Mouse (Mus musculus) embryonic facial prominence, embryonic 14.5 days (tissue): ENCODE results near the gene Nav2. TPM values are rescaled to one million over a fixed set of nuclear protein-coding genes. Genes with fewer than 3 reads are reported as not detected.

ENCODE experiments used
- ATAC-seq: fragments of 200-750 bp; cut with Nextera tagmentation; 2 replicates; pipeline ENCODE4 v1.8.0; 2017; ENCODE audit warnings: low read depth, moderate number of reproducible peaks, moderate TSS enrichment
- DNase-seq: peaks from one replicate; pipeline ENCODE4 v3.0.0-alpha.2; 2015; ENCODE audit warnings: low spot score
- H3K27ac ChIP-seq: fragments of 300-500 bp; sonication (generic); replicated peaks from 2 replicates; pipeline ENCODE4 v1.5.1; 2014; ENCODE audit warnings: low read depth, mild to moderate bottlenecking, low read length, moderate library complexity
- H3K27me3 ChIP-seq: fragments of 300-500 bp; sonication (generic); replicated peaks from 2 replicates; pipeline ENCODE4 v1.6.1; 2014; ENCODE audit warnings: low read length; ENCODE audit not compliant: control insufficient read depth, insufficient read depth
- H3K36me3 ChIP-seq: fragments of 300-500 bp; sonication (generic); 2 replicates; pipeline ENCODE4 v1.6.1; 2014; ENCODE audit warnings: low read length, mixed read lengths; ENCODE audit not compliant: control insufficient read depth, insufficient read depth
- H3K4me1 ChIP-seq: fragments of 300-500 bp; sonication (generic); 2 replicates; pipeline ENCODE4 v1.6.1; 2014; ENCODE audit warnings: antibody characterized with exemption, low read length; ENCODE audit not compliant: control insufficient read depth, insufficient read depth
- H3K4me2 ChIP-seq: fragments of 300-500 bp; sonication (generic); 2 replicates; pipeline ENCODE4 v1.6.1; 2014; ENCODE audit warnings: low read depth, mild to moderate bottlenecking, low read length, moderate library complexity, mixed read lengths
- H3K4me3 ChIP-seq: fragments of 300-500 bp; sonication (generic); 2 replicates; pipeline ENCODE4 v1.5.1; 2014; ENCODE audit warnings: low read depth, mild to moderate bottlenecking, low read length
- H3K9ac ChIP-seq: fragments of 300-500 bp; sonication (generic); 2 replicates; pipeline ENCODE4 v1.6.1; 2014; ENCODE audit warnings: low read depth, mild to moderate bottlenecking, low read length, moderate library complexity, mixed read lengths
- H3K9me3 ChIP-seq: fragments of 300-500 bp; sonication (generic); 2 replicates; pipeline ENCODE4 v1.6.1; 2016; ENCODE audit warnings: low read length; ENCODE audit not compliant: control insufficient read depth
- WGBS: fragments of 180-500 bp; shearing (Covaris S2); extraction: QIAGEN DNeasy Blood & Tissue Kit; methylation state at CpG from one replicate; pipeline ENCODE4 v1.1.7; 2014; 5-methylcytosine and 5-hydroxymethylcytosine counted together
- polyA plus RNA-seq: library from polyadenylated mRNA; unstranded; fragments of >200 nt; fragmentation: Nextera tagmentation; extraction: Ambion mirVana; gene quantifications from 2 replicates; pipeline ENCODE4 v1.2.1, GENCODE M21; 2014

Nav2 gene
- polyA plus RNA-seq, 1 experiment from 2014 or later = 13.5 TPM

DNA sequence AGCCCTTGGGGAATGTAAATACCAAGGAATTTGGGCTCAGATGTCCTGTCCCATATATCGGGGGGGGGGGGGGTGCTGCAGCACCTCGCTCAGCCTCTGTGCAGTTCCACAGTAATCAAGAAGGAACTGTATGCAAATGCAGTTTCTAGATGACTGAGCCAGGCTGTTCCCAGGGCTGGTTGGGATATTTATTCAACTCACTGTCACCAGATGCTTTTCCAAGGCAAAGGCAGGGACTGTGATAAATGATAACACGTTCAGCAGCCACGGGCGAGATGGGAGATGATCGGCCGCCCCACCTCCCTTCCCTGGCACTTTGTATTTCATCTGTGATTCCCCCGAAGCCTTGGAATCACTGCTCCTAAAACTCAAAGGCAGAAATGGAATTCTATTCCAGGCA is 176.3 kb downstream of the Nav2 start:
- Histone ChIP-seq H3K9ac (no peak overlapping the region), H3K36me3 (no peaks in the 10 kb centered on the region), H3K27me3 (0 out of 2 replicates have a peak, but pooled peaks cover 3% of the 10 kb centered on the region), H3K4me1 (no peaks in the 10 kb centered on the region; the same call in 1 of the 2 replicates), H3K4me3 (no peak overlapping the region), H3K4me2 (no peak overlapping the region), H3K27ac (no peak overlapping the region), H3K9me3 (no peaks in the 10 kb centered on the region)
- ATAC-seq (no peak), DNase-seq (no peak)
- WGBS = 49% methylated on average over 8 of the region's 8 CpGs

- no peak overlapping the region for H3K27ac ChIP-seq
- no peak overlapping the region for H3K4me2 ChIP-seq
- H3K36me3 ChIP-seq = no peaks in the 10 kb centered on the region
- H3K9ac ChIP-seq = no peak overlapping the region
- WGBS = 73% methylated on average over 10 of the region's 10 CpGs
- no peak overlapping the region for H3K4me3 ChIP-seq
- H3K27me3 ChIP-seq = 0 out of 2 replicates have a peak, but pooled peaks cover 3% of the 10 kb centered on the region
- no peaks in the 10 kb centered on the region; the same call in 1 of the 2 replicates for H3K4me1 ChIP-seq
- no peaks in the 10 kb centered on the region for H3K9me3 ChIP-seq
- DNase-seq = no peak
- ATAC-seq = no peak
Observed at GRCm38 (mm10) chr7:49085759-49086158, 177.2 kb downstream of the Nav2 start.

DNA sequence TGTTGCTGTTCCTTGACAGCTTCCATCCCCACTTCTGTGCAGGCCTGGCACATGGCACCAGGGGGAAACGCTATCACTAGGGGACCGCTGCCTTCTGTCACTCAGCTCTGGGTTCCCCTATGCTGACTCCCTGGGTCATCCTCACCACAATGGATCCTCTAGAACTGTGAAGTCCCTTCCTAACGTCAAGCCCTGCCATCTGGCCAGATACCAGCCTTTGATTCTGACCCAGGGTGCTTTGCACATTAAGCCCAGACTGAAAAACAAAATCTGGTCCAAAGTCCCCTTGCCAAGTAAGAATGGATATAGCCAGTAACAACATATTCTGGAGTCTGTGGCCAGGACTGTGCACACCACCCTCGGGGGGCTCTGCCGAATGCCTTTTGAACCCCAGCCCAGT is 178.6 kb downstream of the Nav2 start:
- Histone ChIP-seq H3K9ac (no peak overlapping the region), H3K4me1 (no peaks in the 10 kb centered on the region; the same call in 1 of the 2 replicates), H3K27me3 (no peaks in the 10 kb centered on the region), H3K36me3 (no peaks in the 10 kb centered on the region), H3K4me3 (no peak overlapping the region), H3K9me3 (no peaks in the 10 kb centered on the region), H3K27ac (no peak overlapping the region), H3K4me2 (no peak overlapping the region)
- no peak for DNase-seq
- ATAC-seq = no peak
- WGBS = 68% methylated on average over 5 of the region's 5 CpGs

DNA sequence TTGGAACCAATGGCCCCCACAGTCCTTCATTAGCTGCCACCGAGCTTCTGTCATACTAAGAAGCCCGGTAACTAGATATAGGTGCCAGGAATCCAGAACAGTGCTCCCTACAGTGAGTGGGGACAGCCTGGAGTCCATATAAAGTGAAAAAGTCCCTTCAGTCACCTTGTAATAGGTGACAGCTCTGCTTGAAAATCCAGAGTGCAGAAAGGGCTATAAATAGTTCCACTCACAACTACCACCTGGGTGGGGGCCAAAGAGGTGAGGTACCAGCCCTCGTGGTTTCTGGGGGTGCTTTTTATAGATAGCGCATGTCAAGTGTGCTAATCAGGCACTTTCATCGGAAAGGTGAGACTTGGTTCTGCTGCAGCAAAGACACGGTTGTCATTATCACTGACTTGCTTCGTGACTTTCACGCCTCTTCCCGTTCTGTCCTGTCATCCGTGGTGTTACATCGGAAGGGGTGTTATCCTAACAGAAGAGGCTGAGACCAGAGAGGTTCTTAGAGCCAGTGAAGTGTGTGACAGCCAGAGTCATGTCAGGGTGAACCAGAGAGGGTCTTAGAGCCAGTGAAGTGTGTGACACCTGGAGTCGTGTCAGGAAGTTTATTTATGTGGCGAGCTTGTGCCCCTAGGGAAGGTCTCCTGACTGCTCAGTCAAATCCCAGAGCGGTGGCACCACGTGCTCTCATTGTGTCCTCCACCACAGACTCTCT is 179.8 kb downstream of the Nav2 start:
- H3K9me3 ChIP-seq = no peaks in the 10 kb centered on the region
- H3K4me3 ChIP-seq = no peak overlapping the region
- DNase-seq (no peak), ATAC-seq (peak; percentile 35; the same call in 1 of the 2 replicates)
- H3K27me3 ChIP-seq = no peaks in the 10 kb centered on the region
- H3K27ac ChIP-seq = no peak overlapping the region
- H3K4me2 ChIP-seq = no peak overlapping the region
- H3K4me1 ChIP-seq = no peaks in the 10 kb centered on the region; the same call in 1 of the 2 replicates
- H3K36me3 ChIP-seq = no peaks in the 10 kb centered on the region
- 69% methylated on average over 15 of the region's 15 CpGs for WGBS
- H3K9ac ChIP-seq = no peak overlapping the region

DNA sequence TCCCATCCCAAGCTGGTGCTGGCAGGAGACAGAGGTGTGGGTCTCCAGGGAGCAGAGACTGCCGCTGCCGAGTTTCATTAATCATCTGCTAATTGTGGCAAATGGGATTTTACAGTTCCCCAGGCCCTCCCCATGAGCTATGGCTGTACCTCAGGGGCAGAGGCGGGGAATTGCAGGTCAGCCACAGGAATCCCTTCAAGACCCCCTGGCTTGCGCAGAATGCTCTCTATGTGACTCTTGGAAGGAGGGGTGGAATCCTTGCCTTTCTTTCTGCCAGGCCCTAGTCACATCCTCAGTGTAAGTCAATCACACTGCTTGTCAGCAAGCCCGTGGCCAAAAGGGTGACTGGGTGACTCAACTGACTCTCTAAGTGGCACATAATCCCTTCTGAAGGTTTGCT is 182.9 kb downstream of the Nav2 start:
- ATAC-seq (no peak; the same call in 1 of the 2 replicates), DNase-seq (peak; percentile 22)
- Histone ChIP-seq H3K27ac (no peak overlapping the region), H3K4me1 (no peaks in the 10 kb centered on the region), H3K4me3 (no peak overlapping the region), H3K9ac (no peak overlapping the region), H3K9me3 (no peaks in the 10 kb centered on the region), H3K27me3 (no peaks in the 10 kb centered on the region), H3K36me3 (no peaks in the 10 kb centered on the region), H3K4me2 (no peak overlapping the region)
- whole genome bisulfite sequencing = 37% methylated on average over 5 of the region's 5 CpGs

GRCm38 (mm10) chr7:49091921-49092320 is 183.4 kb downstream of the Nav2 start:
- no peaks in the 10 kb centered on the region for H3K4me1 ChIP-seq
- H3K9ac ChIP-seq = no peak overlapping the region
- 62% methylated on average over 5 of the region's 5 CpGs for WGBS
- DNase-seq (no peak), ATAC-seq (no peak)
- H3K27ac ChIP-seq = no peak overlapping the region
- no peak overlapping the region for H3K4me3 ChIP-seq
- H3K4me2 ChIP-seq = no peak overlapping the region
- H3K9me3 ChIP-seq = no peaks in the 10 kb centered on the region
- no peaks in the 10 kb centered on the region for H3K36me3 ChIP-seq
- H3K27me3 ChIP-seq = no peaks in the 10 kb centered on the region

- Histone ChIP-seq H3K4me3 (no peak overlapping the region), H3K4me2 (no peak overlapping the region), H3K27me3 (no peaks in the 10 kb centered on the region), H3K4me1 (no peaks in the 10 kb centered on the region), H3K27ac (no peak overlapping the region), H3K9ac (no peak overlapping the region), H3K36me3 (no peaks in the 10 kb centered on the region), H3K9me3 (no peaks in the 10 kb centered on the region)
- no peak for ATAC-seq
- DNase-seq = no peak
- 75% methylated on average over 6 of the region's 6 CpGs for WGBS
Observed at GRCm38 (mm10) chr7:49093596-49093995, 185.1 kb downstream of the Nav2 start.

GRCm38 (mm10) chr7:49094531-49094930 is 186.0 kb downstream of the Nav2 start:
- Histone ChIP-seq H3K4me2 (no peak overlapping the region), H3K9ac (no peak overlapping the region), H3K27ac (no peak overlapping the region), H3K4me1 (no peaks in the 10 kb centered on the region), H3K4me3 (no peak overlapping the region), H3K27me3 (no peaks in the 10 kb centered on the region), H3K9me3 (no peaks in the 10 kb centered on the region), H3K36me3 (no peaks in the 10 kb centered on the region)
- DNase-seq = no peak
- WGBS = 89% methylated on average over 3 of the region's 3 CpGs
- no peak for ATAC-seq

DNA sequence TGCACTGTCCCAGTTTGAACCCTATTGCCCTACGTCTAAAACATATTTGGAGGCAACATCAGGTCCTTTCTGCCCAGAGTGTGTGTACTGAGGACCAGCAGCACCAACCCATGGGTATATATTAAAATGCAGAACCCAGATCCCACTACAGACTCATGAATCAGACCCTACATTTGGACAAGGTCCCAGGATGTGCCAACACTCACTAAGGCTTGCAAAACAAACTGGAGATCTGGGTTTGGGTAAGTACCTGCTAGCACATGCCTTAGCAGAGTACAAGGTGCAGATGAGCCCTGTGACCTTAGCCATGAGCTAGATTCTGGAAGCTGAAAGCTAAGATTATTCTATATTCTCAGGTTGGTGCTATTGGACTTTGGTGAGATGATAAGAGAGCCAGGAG is 192.8 kb downstream of the Nav2 start:
- H3K9ac ChIP-seq = no peak overlapping the region
- ATAC-seq (no peak), DNase-seq (no peak)
- no peak overlapping the region for H3K4me2 ChIP-seq
- H3K9me3 ChIP-seq = no peaks in the 10 kb centered on the region
- 100% methylated on average over 1 of the region's 1 CpGs for WGBS
- no peaks in the 10 kb centered on the region for H3K4me1 ChIP-seq
- H3K27me3 ChIP-seq = no peaks in the 10 kb centered on the region
- no peak overlapping the region for H3K4me3 ChIP-seq
- H3K36me3 ChIP-seq = no peaks in the 10 kb centered on the region
- H3K27ac ChIP-seq = no peak overlapping the region
